8 mouse cellular contexts compared by ENCODE assay signal in genomic region chr3:145817276-145817675, GRCm38 (mm10). TPM values are rescaled to one million over a fixed set of nuclear protein-coding genes. Genes with fewer than 3 reads are reported as not detected.
A peak's percentile ranks its signal among the peaks of the same experiment; 100 is the strongest.
DNase-seq lines count a peak whose midpoint lies in the region; ATAC-seq and TF ChIP-seq lines count a peak whose summit lies in the region.

No protein-coding gene starts in this region.

- H3K9ac ChIP-seq in kidney, embryonic 16.5 days (replicated peaks; ENCODE audit: low read length) = no peak overlapping the region
- H3K9ac ChIP-seq in hindbrain, embryonic 11.5 days (ENCODE audit: low read depth, low read length) = no peak overlapping the region

- TF ChIP-seq POLR2A in kidney, adult 2 months (IDR thresholded peaks at IDR 0.05; ENCODE audit: low read depth, low read length) = no peak

- H3K9me3 ChIP-seq in kidney, embryonic 16.5 days (ENCODE audit: low read length) = no peaks in the 10 kb centered on the region
- H3K9me3 ChIP-seq in forebrain, embryonic 10.5 days = no peaks in the 10 kb centered on the region; the same call in 1 of the 2 replicates
- no peaks in the 10 kb centered on the region for H3K9me3 ChIP-seq in hindbrain, embryonic 11.5 days (ENCODE audit: control insufficient read depth, low read length)

- ATAC-seq in kidney, embryonic 16.5 days (ENCODE audit: low FRiP score, low TSS enrichment) = peak; percentile 69
- peak; percentile 56 for ATAC-seq in hindbrain, embryonic 11.5 days (ENCODE audit: low FRiP score)
- no peak for ATAC-seq in erythroblast, adult 5-6 weeks (replicated peaks; ENCODE audit: low FRiP score, poor library complexity, severe bottlenecking)

- H3K4me1 ChIP-seq in kidney, embryonic 16.5 days (ENCODE audit: insufficient read depth, low read length) = peaks cover 17% of the 10 kb centered on the region
- H3K4me1 ChIP-seq in kidney, adult 2 months (ENCODE audit: control insufficient read depth, insufficient read depth, low read length) = peaks cover 19% of the 10 kb centered on the region
- H3K4me1 ChIP-seq in forebrain, embryonic 10.5 days = peaks cover 24% of the 10 kb centered on the region
- no peaks in the 10 kb centered on the region for H3K4me1 ChIP-seq in hindbrain, embryonic 11.5 days (replicated peaks; ENCODE audit: control insufficient read depth, insufficient read depth, low read length)

- H3K27me3 ChIP-seq in kidney, embryonic 16.5 days (ENCODE audit: insufficient read depth, low read length) = no peaks in the 10 kb centered on the region
- H3K27me3 ChIP-seq in kidney, adult 2 months (replicated peaks; ENCODE audit: control insufficient read depth, insufficient read depth, low read length) = no peaks in the 10 kb centered on the region
- H3K27me3 ChIP-seq in forebrain, embryonic 10.5 days (ENCODE audit: poor library complexity, severe bottlenecking) = no peaks in the 10 kb centered on the region
- H3K27me3 ChIP-seq in hindbrain, embryonic 11.5 days (ENCODE audit: control insufficient read depth, insufficient read depth, low read length) = no peaks in the 10 kb centered on the region

- no peak for DNase-seq in kidney, adult 2 months
- DNase-seq in forebrain, embryonic 10.5 days (ENCODE audit: extremely low spot score, low spot score) = no peak
- peak; percentile 23 for DNase-seq in hindbrain, embryonic 11.5 days (ENCODE audit: low spot score)
- DNase-seq in lung, postnatal 10 days = peak; percentile 31
- DNase-seq in thymus, postnatal 36 days = no peak
- DNase-seq in adrenal gland, adult 18-20 months (ENCODE audit: low spot score in 2 of 2) = no peak

- 34% methylated on average over 6 of the region's 6 CpGs for WGBS in kidney, embryonic 16.5 days
- WGBS in kidney, adult 2 months = 41% methylated on average over 6 of the region's 6 CpGs
- 67% methylated on average over 6 of the region's 6 CpGs for WGBS in forebrain, embryonic 10.5 days
- 46% methylated on average over 6 of the region's 6 CpGs for WGBS in hindbrain, embryonic 11.5 days

- H3K36me3 ChIP-seq in kidney, embryonic 16.5 days (ENCODE audit: insufficient read depth, low read length) = no peaks in the 10 kb centered on the region
- H3K36me3 ChIP-seq in kidney, adult 2 months (ENCODE audit: control insufficient read depth, insufficient read depth, low read length) = no peaks in the 10 kb centered on the region
- H3K36me3 ChIP-seq in forebrain, embryonic 10.5 days (replicated peaks) = peaks cover 3% of the 10 kb centered on the region; the same call in 1 of the 2 replicates
- no peaks in the 10 kb centered on the region for H3K36me3 ChIP-seq in hindbrain, embryonic 11.5 days (ENCODE audit: control insufficient read depth, insufficient read depth, low read length)

- 0 out of 2 replicates have a peak overlapping the region, but pooled peaks have one; percentile 6 for H3K4me2 ChIP-seq in kidney, embryonic 16.5 days (replicated peaks; ENCODE audit: low read depth, low read length)
- H3K4me2 ChIP-seq in hindbrain, embryonic 11.5 days (replicated peaks; ENCODE audit: low read depth, low read length) = no peak overlapping the region

- H3K27ac ChIP-seq in kidney, embryonic 16.5 days (ENCODE audit: low read length) = peak overlapping the region; percentile 85
- H3K27ac ChIP-seq in kidney, adult 2 months (ENCODE audit: insufficient read depth, low read depth, low read length) = no peak overlapping the region
- H3K27ac ChIP-seq in forebrain, embryonic 10.5 days = peak overlapping the region; percentile 70
- no peak overlapping the region for H3K27ac ChIP-seq in hindbrain, embryonic 11.5 days (ENCODE audit: low read depth, low read length)

- H3K4me3 ChIP-seq in kidney, embryonic 16.5 days (ENCODE audit: low read length) = no peak overlapping the region
- H3K4me3 ChIP-seq in kidney, adult 2 months (ENCODE audit: insufficient read depth, low read depth, low read length) = no peak overlapping the region
- H3K4me3 ChIP-seq in forebrain, embryonic 10.5 days = no peak overlapping the region
- no peak overlapping the region for H3K4me3 ChIP-seq in hindbrain, embryonic 11.5 days (ENCODE audit: low read depth, low read length)

- TF ChIP-seq CTCF in kidney, adult 2 months (conservative IDR thresholded peaks at IDR 0.05; ENCODE audit: insufficient read depth, insufficient read length, low read depth, low read length) = no peak

RNA-seq across cellular contexts. Expression of gene Ddah1, which starts 58.8 kb away (rescaled TPM):
- 73.5 and 76.7 TPM in 2 replicates for polyA plus RNA-seq in kidney, embryonic 16.5 days (2015; fragmentation: Nextera tagmentation; extraction: Ambion mirVana)
- 143 and 159 TPM in 2 replicates for polyA plus RNA-seq in kidney, adult 2 months (2012; rRNA removed)
- polyA plus RNA-seq in forebrain, embryonic 10.5 days (2016; fragmentation: Nextera tagmentation; extraction: Ambion mirVana) = 41.9 and 42.3 TPM in 2 replicates
- 34.7 and 37.4 TPM in 2 replicates for polyA plus RNA-seq in hindbrain, embryonic 11.5 days (2014; fragmentation: Nextera tagmentation; extraction: Ambion mirVana)
- not detected in 2 replicates for total RNA-seq in erythroblast, adult 5-6 weeks (2015; ENCODE audit: low replicate concordance)
- total RNA-seq in erythroblast, adult 5-6 weeks (2017; ENCODE audit: low replicate concordance) = not detected in 2 replicates
- total RNA-seq in adrenal gland, adult 18-20 months (2021) = 1 to 10 TPM; 2.4 to 3.5 TPM

Comparison
In these comparisons a context has a peak if more than half of its experiments do, and no peak if none do; other contexts are left out.
1. H3K27ac ChIP-seq: peak in kidney, embryonic 16.5 days (single experiment) and forebrain, embryonic 10.5 days (single experiment); none in kidney, adult 2 months (single experiment) and hindbrain, embryonic 11.5 days (single experiment).
2. DNase-seq: peak in hindbrain, embryonic 11.5 days (single experiment) and lung, postnatal 10 days (single experiment); none in kidney, adult 2 months (single experiment), forebrain, embryonic 10.5 days (single experiment), thymus, postnatal 36 days (0 of 2) and adrenal gland, adult 18-20 months (0 of 2).